Mouse (Mus musculus): Measurements from ENCODE around the gene Dst.

DNA sequence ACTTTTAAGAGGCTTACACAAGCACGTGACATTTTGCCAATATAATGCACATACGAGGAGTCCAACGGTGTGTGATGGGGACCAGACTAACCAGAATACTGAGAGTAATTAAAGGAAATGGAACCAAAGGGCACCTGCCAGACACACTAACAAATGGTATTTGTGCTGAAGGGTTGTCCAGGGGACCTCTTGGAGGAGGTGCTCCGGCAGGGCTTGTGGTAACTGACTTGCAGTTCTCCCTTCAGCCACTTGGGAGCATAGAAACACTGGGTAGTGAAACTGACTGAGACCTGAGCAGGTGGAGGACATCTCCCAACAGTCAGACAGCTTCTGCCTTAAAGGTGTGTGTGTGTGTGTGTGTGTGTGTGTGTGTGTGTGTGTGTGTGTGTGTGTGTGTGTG is 153.1 kb downstream of the Dst start:
- peak; percentile 66 for TF ChIP-seq CTCF (IDR thresholded peaks at IDR 0.05; ENCODE audit: low read depth)
- TF ChIP-seq EP300 (IDR thresholded peaks at IDR 0.05; ENCODE audit: low read depth), result no peak

All from liver, embryonic 14.5 days (tissue).